Mouse (Mus musculus) right cerebral cortex, adult 2 months (tissue): ENCODE results near the gene Olfr1209.

Experiments used
- DNase-seq, 2 experiments: peaks; one replicate each; pipeline ENCODE4 v3.0.0; 2021 to 2022; ENCODE audit warnings: low spot score in 2 of 2

Gene Olfr1209

GRCm38 (mm10) chr2:88915057-88915456 is at the start of gene Olfr1209:
TSS of gene Olfr1209 (minus strand) at chr2:88915157.
- DNase-seq = no peak

DNA sequence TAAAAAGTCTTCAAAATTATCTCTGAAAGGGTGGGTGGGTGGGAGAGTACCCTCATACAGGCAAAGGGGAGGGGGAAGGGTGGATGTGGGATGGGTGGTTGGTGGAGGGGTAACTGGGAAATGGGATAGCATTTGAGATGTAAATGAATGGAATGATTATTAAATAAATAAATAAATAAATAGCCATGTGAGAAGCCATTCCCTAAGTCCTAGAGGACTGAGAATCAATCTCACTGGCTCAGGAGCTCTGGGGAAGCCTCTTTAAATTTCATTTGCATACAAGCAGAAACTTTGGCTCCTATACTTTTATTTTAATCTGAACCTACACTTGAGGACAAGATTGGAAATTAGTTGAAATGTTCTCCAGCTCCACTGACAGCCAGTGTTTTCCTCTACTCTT is 38.7 kb upstream of the Olfr1209 start, which contains the start of gene Olfr1212:
Gene Olfr1212, plus strand, starts transcription at position 301 of the 400 bp plus-strand sequence.
- DNase-seq = no peak

DNA sequence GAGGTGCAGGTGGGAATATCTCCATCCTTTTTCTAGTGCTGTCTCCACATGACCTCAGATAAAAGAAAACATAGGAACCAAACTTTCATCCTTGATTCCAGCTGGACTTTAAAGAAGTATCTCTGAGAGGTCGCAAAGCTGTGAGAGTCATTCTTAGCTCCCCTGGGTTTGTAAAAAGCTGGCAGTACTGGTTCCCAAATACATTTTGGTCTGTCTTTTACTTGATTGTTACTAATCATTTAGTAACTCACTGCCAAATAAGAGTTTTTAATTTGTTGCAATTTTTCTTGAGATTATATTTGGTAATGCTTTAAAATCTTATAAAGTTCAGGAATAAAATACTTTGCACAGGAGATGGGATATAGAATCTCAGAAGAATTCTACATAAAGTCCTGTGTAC is 23.1 kb upstream of the Olfr1209 start, which contains the start of gene Olfr1211:
Gene Olfr1211, minus strand, starts transcription at position 101 of the 400 bp plus-strand sequence.
- DNase-seq = no peak

- DNase-seq = no peak
Observed at GRCm38 (mm10) chr2:88902211-88902610, 12.7 kb downstream of the Olfr1209 start, which contains the start of gene Olfr1208. TSS of gene Olfr1208 (minus strand) at chr2:88902311.

DNA sequence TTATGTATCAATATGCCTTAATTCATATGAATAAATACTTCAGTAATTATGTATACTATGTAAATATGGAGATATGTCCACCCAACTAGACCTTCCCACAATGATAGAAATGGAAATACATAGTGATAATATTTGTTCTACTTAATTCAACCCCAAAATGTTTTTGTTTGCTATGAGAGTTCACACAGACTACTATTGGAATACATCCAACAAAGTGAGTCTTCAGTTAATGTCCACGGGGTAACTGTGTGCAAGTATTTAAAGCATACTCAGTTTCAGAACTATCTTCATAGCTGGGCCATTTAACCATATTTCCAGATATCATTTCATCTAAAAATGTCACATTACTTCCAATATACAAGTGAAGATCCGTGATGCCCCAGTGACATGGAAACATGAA is 52.0 kb downstream of the Olfr1209 start, which contains the start of gene Olfr1206:
Gene Olfr1206, plus strand, starts transcription at position 301 of the 400 bp plus-strand sequence.
- DNase-seq = no peak
